Mouse (Mus musculus): ENCODE measurements around the gene Glipr1l1. TPM values are rescaled to one million over a fixed set of nuclear protein-coding genes. Genes with fewer than 3 reads are reported as not detected.
A peak's percentile ranks its signal among the peaks of the same experiment; 100 is the strongest.
"Not testable (repeated sequence)": the region's sequence is repeated elsewhere in the genome, so short reads cannot be mapped to it uniquely, and the experiment has no call there.

Glipr1l1 gene
- not detected for total RNA-seq (2021)
- long read RNA-seq, experiment 1: 0 reads
- long read RNA-seq, experiment 2: 0 reads

GRCm38 (mm10) chr10:112059702-112060582 lies at the start of gene Glipr1l1:
TSS of gene Glipr1l1 (plus strand) at chr10:112060189.
- DNase-seq (ENCODE audit: low spot score in 2 of 2): peak; percentile 79 to 89

- no peak for DNase-seq (ENCODE audit: low spot score in 2 of 2)
Measured at GRCm38 (mm10) chr10:112023585-112023984, 36.4 kb upstream of the Glipr1l1 start.

- not testable (repeated sequence) for DNase-seq (ENCODE audit: low spot score in 2 of 2)
Measured at GRCm38 (mm10) chr10:112028689-112029088, 31.3 kb upstream of the Glipr1l1 start.

GRCm38 (mm10) chr10:112043523-112043922 lies 16.5 kb upstream of the Glipr1l1 start:
- not testable (repeated sequence) for DNase-seq (ENCODE audit: low spot score in 2 of 2)

GRCm38 (mm10) chr10:112044283-112044682 lies 15.7 kb upstream of the Glipr1l1 start:
- DNase-seq (ENCODE audit: low spot score in 2 of 2): not testable (repeated sequence)

- no peak for DNase-seq (ENCODE audit: low spot score in 2 of 2)
Measured at GRCm38 (mm10) chr10:112051220-112051619, 8.8 kb upstream of the Glipr1l1 start.

- not testable (repeated sequence) for DNase-seq (ENCODE audit: low spot score in 2 of 2)
Measured at GRCm38 (mm10) chr10:112051956-112052355, 8.0 kb upstream of the Glipr1l1 start.

- DNase-seq (ENCODE audit: low spot score in 2 of 2): not testable (repeated sequence)
Measured at GRCm38 (mm10) chr10:112060583-112060934, 570 bp downstream of the Glipr1l1 start.

GRCm38 (mm10) chr10:112080044-112080443 lies 20.1 kb downstream of the Glipr1l1 start:
- DNase-seq (ENCODE audit: low spot score in 2 of 2): no peak

GRCm38 (mm10) chr10:112083157-112083556 lies 23.2 kb downstream of the Glipr1l1 start, which contains the start of gene Glipr1l2:
TSS of gene Glipr1l2 (plus strand) at chr10:112083354.
- DNase-seq (ENCODE audit: low spot score in 2 of 2): no peak

- DNase-seq (ENCODE audit: low spot score in 2 of 2): peak; percentile 40 to 44
Measured at GRCm38 (mm10) chr10:112105785-112106184, 45.8 kb downstream of the Glipr1l1 start.

GRCm38 (mm10) chr10:112110401-112110800 lies 50.4 kb downstream of the Glipr1l1 start:
- no peak for DNase-seq (ENCODE audit: low spot score in 2 of 2)

- DNase-seq (ENCODE audit: low spot score in 2 of 2): not testable (repeated sequence)
Measured at GRCm38 (mm10) chr10:112125090-112125489, 65.1 kb downstream of the Glipr1l1 start.

GRCm38 (mm10) chr10:112127682-112128230 lies 67.8 kb downstream of the Glipr1l1 start:
- DNase-seq (ENCODE audit: low spot score in 2 of 2): not testable (repeated sequence)

Other genes with a start within 250 kb of the Glipr1l1 start
- 10 to 100 TPM; 27.5 to 31.7 TPM for gene Krr1, start 87.5 kb upstream of the Glipr1l1 start, total RNA-seq (2021)
- gene Glipr1, start 57.6 kb upstream of the Glipr1l1 start, total RNA-seq (2021): 1 to 10 TPM; 1.6 to 2.1 TPM
- gene Glipr1l2, start 23.2 kb downstream of the Glipr1l1 start, total RNA-seq (2021): not detected
- gene Glipr1l3, start 100.1 kb downstream of the Glipr1l1 start, total RNA-seq (2021): not detected
- gene Caps2, start 103.4 kb downstream of the Glipr1l1 start, total RNA-seq (2021): under 1 TPM; 0.48 TPM
- 10 to 100 TPM; 65.5 to 72.4 TPM for gene Kcnc2, start 210.9 kb downstream of the Glipr1l1 start, total RNA-seq (2021)

All from layer of hippocampus, postnatal 14 days (tissue).